Mouse (Mus musculus): ENCODE data around the gene Tmed9. TPM values are rescaled to one million over a fixed set of nuclear protein-coding genes. Genes with fewer than 3 reads are reported as not detected.
A peak's percentile ranks its signal among the peaks of the same experiment; 100 is the strongest.
"Not testable (repeated sequence)": the region's sequence is repeated elsewhere in the genome, so short reads cannot be mapped to it uniquely, and the experiment has no call there.

Tmed9 gene
- polyA plus RNA-seq, 1 experiment from 2014 or later, result 112 TPM

GRCm38 (mm10) chr13:55622649-55623541 lies 49.4 kb downstream of the Tmed9 start, which contains the start of gene Caml:
Caml (plus strand) TSS chr13:55623005.
- Histone ChIP-seq H3K36me3 (peaks cover 20% of the 10 kb centered on the region; the same call in 1 of the 2 replicates), H3K9ac (peak within 1 kb of the TSS; percentile 89), H3K4me2 (peak within 1 kb of the TSS; percentile 77), H3K27me3 (no peaks in the 10 kb centered on the region), H3K4me3 (peak within 1 kb of the TSS; percentile 77), H3K4me1 (replicated peaks) (peaks cover 40% of the 10 kb centered on the region), H3K27ac (peak within 1 kb of the TSS; percentile 97), H3K9me3 (no peaks in the 10 kb centered on the region)
- WGBS, result under 1% methylated on average over 59 of the region's 59 CpGs
- ATAC-seq (ENCODE audit: low FRiP score), result peak; percentile 97

- Histone ChIP-seq H3K36me3 (peaks cover 56% of the 10 kb centered on the region), H3K9ac (peak within 1 kb of the TSS; percentile 91), H3K4me2 (peak within 1 kb of the TSS; percentile 92), H3K4me3 (peak within 1 kb of the TSS; percentile 89), H3K4me1 (replicated peaks) (peaks cover 23% of the 10 kb centered on the region), H3K9me3 (no peaks in the 10 kb centered on the region), H3K27me3 (no peaks in the 10 kb centered on the region), H3K27ac (peak within 1 kb of the TSS; percentile 78; the same call in 1 of the 2 replicates)
- WGBS, result 6% methylated on average over 30 of the region's 30 CpGs
- ATAC-seq (ENCODE audit: low FRiP score), result peak; percentile 92
These were observed 61.2 kb downstream of the Tmed9 start, which contains the start of gene Ddx46 for GRCm38 (mm10) chr13:55634639-55635127. Ddx46 (plus strand) TSS chr13:55635027.

GRCm38 (mm10) chr13:55635146-55635571 lies 61.6 kb downstream of the Tmed9 start:
- peak; percentile 70 for ATAC-seq (ENCODE audit: low FRiP score)
- H3K36me3 ChIP-seq, result peaks cover 54% of the 10 kb centered on the region
- 0% methylated on average over 40 of the region's 40 CpGs for WGBS

GRCm38 (mm10) chr13:55636185-55636983 lies 62.9 kb downstream of the Tmed9 start:
- WGBS, result 92% methylated on average over 14 of the region's 14 CpGs
- peak overlapping the region; percentile 19; the same call in 1 of the 2 replicates for H3K9ac ChIP-seq

More at GRCm38 (mm10) chr13:55635146-55635571, 61.6 kb downstream of the Tmed9 start:
- peak overlapping the region; percentile 89 for H3K4me3 ChIP-seq
- H3K9ac ChIP-seq, result peak overlapping the region; percentile 91
- H3K9me3 ChIP-seq, result no peaks in the 10 kb centered on the region
- H3K27ac ChIP-seq, result peak overlapping the region; percentile 78; the same call in 1 of the 2 replicates
- peaks cover 23% of the 10 kb centered on the region for H3K4me1 ChIP-seq (replicated peaks)
- peak overlapping the region; percentile 92 for H3K4me2 ChIP-seq
- H3K27me3 ChIP-seq, result no peaks in the 10 kb centered on the region

GRCm38 (mm10) chr13:55640480-55640879 lies 66.9 kb downstream of the Tmed9 start:
- Histone ChIP-seq H3K36me3 (peaks cover 55% of the 10 kb centered on the region), H3K4me1 (replicated peaks) (peaks cover 17% of the 10 kb centered on the region)
- not testable (repeated sequence) for ATAC-seq (ENCODE audit: low FRiP score); H3K9me3 ChIP-seq; H3K4me3 ChIP-seq; H3K27me3 ChIP-seq; H3K27ac ChIP-seq; H3K9ac ChIP-seq; H3K4me2 ChIP-seq
- 51% methylated on average over 8 of the region's 8 CpGs for WGBS

More at GRCm38 (mm10) chr13:55636185-55636983, 62.9 kb downstream of the Tmed9 start:
- Histone ChIP-seq H3K9me3 (no peaks in the 10 kb centered on the region), H3K4me2 (peak overlapping the region; percentile 92), H3K4me1 (replicated peaks) (peaks cover 23% of the 10 kb centered on the region), H3K27me3 (no peaks in the 10 kb centered on the region), H3K4me3 (peak overlapping the region; percentile 89), H3K36me3 (peaks cover 51% of the 10 kb centered on the region), H3K27ac (no peak overlapping the region)
- ATAC-seq (ENCODE audit: low FRiP score), result no peak

- no peak for ATAC-seq (ENCODE audit: low FRiP score)
- Histone ChIP-seq H3K27me3 (no peaks in the 10 kb centered on the region), H3K36me3 (peaks cover 75% of the 10 kb centered on the region), H3K4me2 (no peak overlapping the region), H3K9me3 (no peaks in the 10 kb centered on the region), H3K27ac (no peak overlapping the region), H3K4me1 (replicated peaks) (no peaks in the 10 kb centered on the region), H3K4me3 (no peak overlapping the region), H3K9ac (no peak overlapping the region)
- 87% methylated on average over 2 of the region's 2 CpGs for WGBS
These were observed 71.0 kb downstream of the Tmed9 start for GRCm38 (mm10) chr13:55644525-55644924.

Other genes starting within 250 kb of the Tmed9 start
- gene Mxd3, start 243.9 kb upstream of the Tmed9 start, polyA plus RNA-seq (2015; fragmentation: Nextera tagmentation; extraction: Ambion mirVana), result 12.1 and 12.4 TPM in 2 replicates
- gene Lman2, start 210.9 kb upstream of the Tmed9 start, polyA plus RNA-seq (2015; fragmentation: Nextera tagmentation; extraction: Ambion mirVana), result 55.2 and 57.1 TPM in 2 replicates
- 0.21 and 0.29 TPM in 2 replicates for gene Rgs14, start 204.0 kb upstream of the Tmed9 start, polyA plus RNA-seq (2015; fragmentation: Nextera tagmentation; extraction: Ambion mirVana)
- gene Slc34a1, start 175.5 kb upstream of the Tmed9 start, polyA plus RNA-seq (2015; fragmentation: Nextera tagmentation; extraction: Ambion mirVana), result not detected in 2 replicates
- gene Pfn3, start 158.5 kb upstream of the Tmed9 start, polyA plus RNA-seq (2015; fragmentation: Nextera tagmentation; extraction: Ambion mirVana), result 0.80 TPM in 1 of 2 replicates, not detected in the other
- gene F12, start 146.9 kb upstream of the Tmed9 start, polyA plus RNA-seq (2015; fragmentation: Nextera tagmentation; extraction: Ambion mirVana), result not detected in 2 replicates
- gene Grk6, start 128.7 kb upstream of the Tmed9 start, polyA plus RNA-seq (2015; fragmentation: Nextera tagmentation; extraction: Ambion mirVana), result 27.7 and 31.3 TPM in 2 replicates
- 2.6 and 3.2 TPM in 2 replicates for gene Prr7, start 109.5 kb upstream of the Tmed9 start, polyA plus RNA-seq (2015; fragmentation: Nextera tagmentation; extraction: Ambion mirVana)
- gene Dbn1, start 85.6 kb upstream of the Tmed9 start, polyA plus RNA-seq (2015; fragmentation: Nextera tagmentation; extraction: Ambion mirVana), result 615 and 625 TPM in 2 replicates
- gene Pdlim7, start 60.1 kb upstream of the Tmed9 start, polyA plus RNA-seq (2015; fragmentation: Nextera tagmentation; extraction: Ambion mirVana), result 141 and 146 TPM in 2 replicates
- gene Dok3, start 44.4 kb upstream of the Tmed9 start, polyA plus RNA-seq (2015; fragmentation: Nextera tagmentation; extraction: Ambion mirVana), result 4.1 and 5.7 TPM in 2 replicates
- 55.6 and 55.9 TPM in 2 replicates for gene Ddx41, start 37.1 kb upstream of the Tmed9 start, polyA plus RNA-seq (2015; fragmentation: Nextera tagmentation; extraction: Ambion mirVana)
- gene Fam193b, start 2.6 kb upstream of the Tmed9 start, polyA plus RNA-seq (2015; fragmentation: Nextera tagmentation; extraction: Ambion mirVana), result 57.0 and 57.1 TPM in 2 replicates
- 44.8 and 49.8 TPM in 2 replicates for gene B4galt7, start 26.2 kb downstream of the Tmed9 start, polyA plus RNA-seq (2015; fragmentation: Nextera tagmentation; extraction: Ambion mirVana)
- gene Caml, start 49.3 kb downstream of the Tmed9 start, polyA plus RNA-seq (2015; fragmentation: Nextera tagmentation; extraction: Ambion mirVana), result 101 and 105 TPM in 2 replicates
- 29.6 and 30.6 TPM in 2 replicates for gene Ddx46, start 61.3 kb downstream of the Tmed9 start, polyA plus RNA-seq (2015; fragmentation: Nextera tagmentation; extraction: Ambion mirVana)
- gene B230219D22Rik, start 119.4 kb downstream of the Tmed9 start, polyA plus RNA-seq (2015; fragmentation: Nextera tagmentation; extraction: Ambion mirVana), result 67.5 and 70.8 TPM in 2 replicates
- 141 and 142 TPM in 2 replicates for gene Txndc15, start 140.9 kb downstream of the Tmed9 start, polyA plus RNA-seq (2015; fragmentation: Nextera tagmentation; extraction: Ambion mirVana)
- 23.3 and 26.0 TPM in 2 replicates for gene Pcbd2, start 153.6 kb downstream of the Tmed9 start, polyA plus RNA-seq (2015; fragmentation: Nextera tagmentation; extraction: Ambion mirVana)
- not detected in 2 replicates for gene Catsper3, start 210.8 kb downstream of the Tmed9 start, polyA plus RNA-seq (2015; fragmentation: Nextera tagmentation; extraction: Ambion mirVana)

Measured in hindbrain, embryonic 13.5 days (tissue).